Mouse (Mus musculus): ENCODE results near the gene Pithd1. TPM values are rescaled to one million over a fixed set of nuclear protein-coding genes. Genes with fewer than 3 reads are reported as not detected.
A peak's percentile ranks its signal among the peaks of the same experiment; 100 is the strongest.

Gene Pithd1
- total RNA-seq (2021): 10 to 100 TPM; 75.9 to 95.0 TPM
- long read RNA-seq, experiment 1, transcript Pithd1-201 (6 exons, 1,700 nt): major isoform, 96 of 106 reads
- long read RNA-seq, experiment 1, partial matches to known transcripts: 0 of 106 reads
- long read RNA-seq, experiment 1, other reads (novel, unspliced or antisense): 10 of 106 reads
- long read RNA-seq, experiment 2, transcript Pithd1-201 (6 exons, 1,700 nt): major isoform, 72 of 84 reads
- long read RNA-seq, experiment 2, partial matches to known transcripts: 1 of 84 reads
- long read RNA-seq, experiment 2, other reads (novel, unspliced or antisense): 11 of 84 reads

GRCm38 (mm10) chr4:135986943-135987710 lies at the start of gene Pithd1:
Gene Pithd1 (minus strand): TSS chr4:135987264.
- peak within 1 kb of the TSS; percentile 93 for H3K4me3 ChIP-seq
- peak within 1 kb of the TSS; percentile 97 for H3K27ac ChIP-seq
- peak; percentile 33 for TF ChIP-seq CTCF (IDR thresholded peaks at IDR 0.05)
- intact Hi-C loops (cut with DNase I): loop anchor here (1.0 kb wide), 1 partner anchor 34 kb away; the partner anchor contains the start of gene Eloa
- DNase-seq (ENCODE audit: extremely low spot score in 1 of 2, low spot score in 2 of 2): peak; percentile 92 to 94

GRCm38 (mm10) chr4:136035078-136035477 lies 48.0 kb upstream of the Pithd1 start:
- DNase-seq (ENCODE audit: extremely low spot score in 1 of 2, low spot score in 2 of 2): no peak
- Histone ChIP-seq H3K27ac (no peak overlapping the region), H3K4me3 (no peak overlapping the region)
- no peak for TF ChIP-seq CTCF (IDR thresholded peaks at IDR 0.05)
- intact Hi-C loops (cut with DNase I): no loop called here

GRCm38 (mm10) chr4:136033231-136033630 lies 46.2 kb upstream of the Pithd1 start:
- intact Hi-C loops (cut with DNase I): no loop called here
- no peak overlapping the region for H3K27ac ChIP-seq
- H3K4me3 ChIP-seq: no peak overlapping the region
- no peak for DNase-seq (ENCODE audit: extremely low spot score in 1 of 2, low spot score in 2 of 2)
- no peak for TF ChIP-seq CTCF (IDR thresholded peaks at IDR 0.05)

- DNase-seq (ENCODE audit: extremely low spot score in 1 of 2, low spot score in 2 of 2): no peak
- intact Hi-C loops (cut with DNase I): no loop called here
- Histone ChIP-seq H3K4me3 (no peak overlapping the region), H3K27ac (no peak overlapping the region)
- TF ChIP-seq CTCF (IDR thresholded peaks at IDR 0.05): no peak
Observed at GRCm38 (mm10) chr4:136030968-136031909, 44.2 kb upstream of the Pithd1 start.

GRCm38 (mm10) chr4:136028689-136029088 lies 41.6 kb upstream of the Pithd1 start:
- intact Hi-C loops (cut with DNase I): no loop called here
- Histone ChIP-seq H3K27ac (no peak overlapping the region), H3K4me3 (no peak overlapping the region)
- no peak for TF ChIP-seq CTCF (IDR thresholded peaks at IDR 0.05)
- DNase-seq (ENCODE audit: extremely low spot score in 1 of 2, low spot score in 2 of 2): no peak

- TF ChIP-seq CTCF (IDR thresholded peaks at IDR 0.05): no peak
- intact Hi-C loops (cut with DNase I): no loop called here
- no peak overlapping the region for H3K4me3 ChIP-seq
Observed at GRCm38 (mm10) chr4:136028132-136028564, 41.1 kb upstream of the Pithd1 start.

GRCm38 (mm10) chr4:136027416-136028131 lies 40.5 kb upstream of the Pithd1 start:
- intact Hi-C loops (cut with DNase I): no loop called here
- TF ChIP-seq CTCF (IDR thresholded peaks at IDR 0.05): no peak

More at GRCm38 (mm10) chr4:136028132-136028564, 41.1 kb upstream of the Pithd1 start:
- no peak for DNase-seq (ENCODE audit: extremely low spot score in 1 of 2, low spot score in 2 of 2)
- H3K27ac ChIP-seq: no peak overlapping the region

GRCm38 (mm10) chr4:136025350-136025749 lies 38.3 kb upstream of the Pithd1 start:
- DNase-seq (ENCODE audit: extremely low spot score in 1 of 2, low spot score in 2 of 2): no peak
- intact Hi-C loops (cut with DNase I): no loop called here

More at GRCm38 (mm10) chr4:136027416-136028131, 40.5 kb upstream of the Pithd1 start:
- H3K27ac ChIP-seq: no peak overlapping the region
- no peak overlapping the region for H3K4me3 ChIP-seq
- DNase-seq (ENCODE audit: extremely low spot score in 1 of 2, low spot score in 2 of 2): no peak

GRCm38 (mm10) chr4:136022924-136023323 lies 35.9 kb upstream of the Pithd1 start:
- no peak overlapping the region for H3K4me3 ChIP-seq
- H3K27ac ChIP-seq: no peak overlapping the region
- intact Hi-C loops (cut with DNase I): no loop called here
- TF ChIP-seq CTCF (IDR thresholded peaks at IDR 0.05): no peak
- no peak for DNase-seq (ENCODE audit: extremely low spot score in 1 of 2, low spot score in 2 of 2)

More at GRCm38 (mm10) chr4:136025350-136025749, 38.3 kb upstream of the Pithd1 start:
- Histone ChIP-seq H3K27ac (no peak overlapping the region), H3K4me3 (no peak overlapping the region)
- no peak for TF ChIP-seq CTCF (IDR thresholded peaks at IDR 0.05)

GRCm38 (mm10) chr4:136021549-136022047 lies 34.5 kb upstream of the Pithd1 start, which contains the start of gene Eloa:
Gene Eloa (minus strand): TSS chr4:136021763.
- no peak for TF ChIP-seq CTCF (IDR thresholded peaks at IDR 0.05)
- Histone ChIP-seq H3K27ac (peak within 1 kb of the TSS; percentile 76), H3K4me3 (peak within 1 kb of the TSS; percentile 98)
- intact Hi-C loops (cut with DNase I): loop anchor here (1.0 kb wide), 2 partner anchors 32 to 34 kb away; partner anchors contain the start of genes Pithd1 and Rpl11
- peak; percentile 98 for DNase-seq (ENCODE audit: extremely low spot score in 1 of 2, low spot score in 2 of 2)
